Mouse (Mus musculus): ENCODE data around the gene Nup214.

- TF ChIP-seq CTCF (IDR thresholded peaks at IDR 0.05; ENCODE audit: low read depth, low read length) = no peak
- TF ChIP-seq POLR2A (IDR thresholded peaks at IDR 0.05; ENCODE audit: insufficient read depth, low read length) = no peak
These were observed 90.7 kb downstream of the Nup214 start for GRCm38 (mm10) chr2:32064913-32065312.

All from ES-Bruce4 (cell line).